ENCODE assay signal across 14 mouse cellular contexts in genomic region chr4:140951861-140952641, GRCm38 (mm10). TPM values are rescaled to one million over a fixed set of nuclear protein-coding genes. Genes with fewer than 3 reads are reported as not detected.
DNase-seq lines count a peak whose midpoint lies in the region; ATAC-seq and TF ChIP-seq lines count a peak whose summit lies in the region.
"Had no signal": no experiment of that assay in that cellular context is flagged by ENCODE, and none has a peak within 500 bp of the region (broad histone marks: within the 10 kb centered on the region; RNA-seq: fewer than 3 reads in every experiment).

No protein-coding gene starts in this region.

- H3K4me2 ChIP-seq in stomach, postnatal 0 days (replicated peaks; ENCODE audit: low read depth), result no peak overlapping the region
- no peak overlapping the region for H3K4me2 ChIP-seq in midbrain, embryonic 14.5 days (ENCODE audit: low read length)
- no peak overlapping the region for H3K4me2 ChIP-seq in midbrain, postnatal 0 days (ENCODE audit: low read depth, low read length, poor library complexity, severe bottlenecking)
- H3K4me2 ChIP-seq: heart, embryonic 13.5 days; liver, embryonic 13.5 days; midbrain, embryonic 15.5 days had no signal

- H3K4me1 ChIP-seq in stomach, postnatal 0 days (replicated peaks; ENCODE audit: control insufficient read depth, insufficient read depth), result no peaks in the 10 kb centered on the region
- peaks cover 5% of the 10 kb centered on the region for H3K4me1 ChIP-seq in midbrain, embryonic 14.5 days (ENCODE audit: control insufficient read depth, insufficient read depth, low read length)
- H3K4me1 ChIP-seq in midbrain, postnatal 0 days (ENCODE audit: insufficient read depth, low read length), result no peaks in the 10 kb centered on the region

- H3K4me3 ChIP-seq in layer of hippocampus, adult 2 months, result no peak overlapping the region
- H3K4me3 ChIP-seq in stomach, postnatal 0 days (ENCODE audit: low read depth, low read length), result no peak overlapping the region
- H3K4me3 ChIP-seq in midbrain, embryonic 14.5 days (replicated peaks; ENCODE audit: low read depth, low read length), result no peak overlapping the region
- no peak overlapping the region for H3K4me3 ChIP-seq in midbrain, postnatal 0 days (ENCODE audit: low read depth, low read length)
- H3K4me3 ChIP-seq: heart, embryonic 13.5 days; liver, embryonic 13.5 days; midbrain, embryonic 15.5 days had no signal

- no peak for TF ChIP-seq EP300 in stomach, postnatal 0 days (optimal IDR thresholded peaks at IDR 0.05)

- no peak overlapping the region for H3K9ac ChIP-seq in stomach, postnatal 0 days (ENCODE audit: low read length)
- H3K9ac ChIP-seq in midbrain, embryonic 14.5 days (replicated peaks; ENCODE audit: low read length), result no peak overlapping the region
- no peak overlapping the region for H3K9ac ChIP-seq in midbrain, postnatal 0 days (replicated peaks; ENCODE audit: low read length, poor library complexity, severe bottlenecking)
- H3K9ac ChIP-seq: heart, embryonic 13.5 days; liver, embryonic 13.5 days; midbrain, embryonic 15.5 days had no signal

- no peaks in the 10 kb centered on the region for H3K36me3 ChIP-seq in stomach, postnatal 0 days (ENCODE audit: control insufficient read depth, insufficient read depth, low read length)
- no peaks in the 10 kb centered on the region for H3K36me3 ChIP-seq in midbrain, embryonic 14.5 days (ENCODE audit: control insufficient read depth, insufficient read depth, low read length)
- no peaks in the 10 kb centered on the region for H3K36me3 ChIP-seq in midbrain, postnatal 0 days (ENCODE audit: insufficient read depth, low read length)
- H3K36me3 ChIP-seq: heart, embryonic 13.5 days; liver, embryonic 13.5 days; midbrain, embryonic 15.5 days had no signal

- 80% methylated on average over 18 of the region's 18 CpGs for WGBS in stomach, postnatal 0 days
- WGBS in midbrain, embryonic 14.5 days, result 92% methylated on average over 18 of the region's 18 CpGs
- 89% methylated on average over 18 of the region's 18 CpGs for WGBS in midbrain, postnatal 0 days

- DNase-seq in layer of hippocampus, adult 2 months (ENCODE audit: low spot score in 2 of 2), result no peak
- no peak for DNase-seq in layer of hippocampus, postnatal 36 days
- DNase-seq in stomach, postnatal 0 days (ENCODE audit: low spot score), result no peak
- no peak for DNase-seq in midbrain, embryonic 14.5 days
- DNase-seq in urinary bladder, adult 18-20 months (ENCODE audit: low spot score in 2 of 2), result no peak
- DNase-seq in midbrain, postnatal 0 days (ENCODE audit: low spot score), result no peak
- DNase-seq: cerebellum, postnatal 36 days; kidney, postnatal 14 days; liver, embryonic 13.5 days had no signal

- H3K9me3 ChIP-seq in stomach, postnatal 0 days (ENCODE audit: control insufficient read depth, low read length), result no peaks in the 10 kb centered on the region
- no peaks in the 10 kb centered on the region for H3K9me3 ChIP-seq in midbrain, embryonic 14.5 days (ENCODE audit: control insufficient read depth, low read length)
- no peaks in the 10 kb centered on the region for H3K9me3 ChIP-seq in midbrain, postnatal 0 days (ENCODE audit: low read length)
- H3K9me3 ChIP-seq: heart, embryonic 13.5 days; liver, embryonic 13.5 days; midbrain, embryonic 15.5 days had no signal

- ATAC-seq in CD4-positive, CD25-positive, alpha-beta regulatory T cell, adult 4 months, result peak; percentile 39
- ATAC-seq in megakaryocyte, adult 5-6 weeks (ENCODE audit: poor library complexity, severe bottlenecking), result peak; percentile 81
- peak; percentile 31; the same call in 1 of the 2 replicates for ATAC-seq in stomach, postnatal 0 days (ENCODE audit: low FRiP score, low TSS enrichment)
- no peak for ATAC-seq in midbrain, embryonic 14.5 days (ENCODE audit: low FRiP score, low TSS enrichment)
- no peak for ATAC-seq in midbrain, postnatal 0 days (ENCODE audit: low FRiP score)
- ATAC-seq: hindbrain, postnatal 0 days; midbrain, embryonic 15.5 days had no signal

- peak overlapping the region; percentile 43; the same call in 1 of the 2 replicates for H3K27ac ChIP-seq in layer of hippocampus, adult 2 months
- no peak overlapping the region for H3K27ac ChIP-seq in stomach, postnatal 0 days (replicated peaks)
- no peak overlapping the region for H3K27ac ChIP-seq in midbrain, embryonic 14.5 days (replicated peaks; ENCODE audit: low read depth, low read length)
- H3K27ac ChIP-seq in midbrain, postnatal 0 days (ENCODE audit: low read depth, low read length), result no peak overlapping the region
- H3K27ac ChIP-seq: heart, embryonic 13.5 days; hindbrain, postnatal 0 days; liver, embryonic 13.5 days; midbrain, embryonic 15.5 days had no signal

- no peaks in the 10 kb centered on the region for H3K27me3 ChIP-seq in stomach, postnatal 0 days (ENCODE audit: control insufficient read depth, insufficient read depth, low read length)
- no peaks in the 10 kb centered on the region for H3K27me3 ChIP-seq in midbrain, embryonic 14.5 days (ENCODE audit: control insufficient read depth, insufficient read depth, low read length)
- H3K27me3 ChIP-seq in midbrain, postnatal 0 days (ENCODE audit: insufficient read depth, low read length), result no peaks in the 10 kb centered on the region
- H3K27me3 ChIP-seq: midbrain, embryonic 15.5 days had no signal

- no peak for TF ChIP-seq CTCF in layer of hippocampus, adult 2 months (conservative IDR thresholded peaks at IDR 0.05)
- no peak for TF ChIP-seq CTCF in stomach, postnatal 0 days (IDR thresholded peaks at IDR 0.05; ENCODE audit: low read depth)
- no peak for TF ChIP-seq CTCF in midbrain, postnatal 0 days (IDR thresholded peaks at IDR 0.05)

RNA-seq across cellular contexts. Expression of gene Sdhb, which starts 9.0 kb away (rescaled TPM):
- total RNA-seq in layer of hippocampus, adult 2 months (2021), result 100 to 1,000 TPM; 170 to 183 TPM
- total RNA-seq in layer of hippocampus, postnatal 36 days (2021), result 100 to 1,000 TPM; 175 to 186 TPM
- 100 to 1,000 TPM; 250 to 293 TPM for polyA plus RNA-seq in CD4-positive, CD25-positive, alpha-beta regulatory T cell, adult 4 months (2017; shearing (Covaris generic))
- 182 and 183 TPM in 2 replicates for total RNA-seq in megakaryocyte, adult 5-6 weeks (2015)
- total RNA-seq in megakaryocyte, adult 5-6 weeks (2017), result 110 and 120 TPM in 2 replicates
- polyA plus RNA-seq in stomach, postnatal 0 days (2015; fragmentation: Nextera tagmentation; extraction: Ambion mirVana), result 374 and 382 TPM in 2 replicates
- 456 and 524 TPM in 2 replicates for polyA plus RNA-seq in midbrain, embryonic 14.5 days (2014; fragmentation: Nextera tagmentation; extraction: Ambion mirVana)
- 194 and 243 TPM in 2 replicates for total RNA-seq in midbrain, postnatal 0 days (2014; rRNA removed)
- 529 and 575 TPM in 2 replicates for polyA plus RNA-seq in midbrain, postnatal 0 days (2015; fragmentation: Nextera tagmentation; extraction: Ambion mirVana)

RNA-seq across cellular contexts. Expression of gene Atp13a2, which starts 34.6 kb away (rescaled TPM):
- total RNA-seq in layer of hippocampus, adult 2 months (2021), result 100 to 1,000 TPM; 155 to 162 TPM
- total RNA-seq in layer of hippocampus, postnatal 36 days (2021), result 100 to 1,000 TPM; 150 to 154 TPM
- 1 to 10 TPM; 4.0 to 5.9 TPM for polyA plus RNA-seq in CD4-positive, CD25-positive, alpha-beta regulatory T cell, adult 4 months (2017; shearing (Covaris generic))
- total RNA-seq in megakaryocyte, adult 5-6 weeks (2015), result 25.1 and 29.7 TPM in 2 replicates
- 37.2 and 43.5 TPM in 2 replicates for total RNA-seq in megakaryocyte, adult 5-6 weeks (2017)
- 14.4 and 15.9 TPM in 2 replicates for polyA plus RNA-seq in stomach, postnatal 0 days (2015; fragmentation: Nextera tagmentation; extraction: Ambion mirVana)
- 162 and 173 TPM in 2 replicates for polyA plus RNA-seq in midbrain, embryonic 14.5 days (2014; fragmentation: Nextera tagmentation; extraction: Ambion mirVana)
- total RNA-seq in midbrain, postnatal 0 days (2014; rRNA removed), result 379 and 419 TPM in 2 replicates
- 182 and 201 TPM in 2 replicates for polyA plus RNA-seq in midbrain, postnatal 0 days (2015; fragmentation: Nextera tagmentation; extraction: Ambion mirVana)

RNA-seq across cellular contexts. Expression of gene Padi2, which starts 45.9 kb away (rescaled TPM):
- total RNA-seq in layer of hippocampus, adult 2 months (2021), result 10 to 100 TPM; 20.2 to 26.5 TPM
- total RNA-seq in layer of hippocampus, postnatal 36 days (2021), result 10 to 100 TPM; 22.1 to 24.4 TPM
- polyA plus RNA-seq in CD4-positive, CD25-positive, alpha-beta regulatory T cell, adult 4 months (2017; shearing (Covaris generic)), result 10 to 100 TPM; 11.4 to 13.8 TPM
- total RNA-seq in megakaryocyte, adult 5-6 weeks (2015), result 53.2 and 54.0 TPM in 2 replicates
- 53.5 and 56.7 TPM in 2 replicates for total RNA-seq in megakaryocyte, adult 5-6 weeks (2017)
- polyA plus RNA-seq in stomach, postnatal 0 days (2015; fragmentation: Nextera tagmentation; extraction: Ambion mirVana), result 0.64 and 0.69 TPM in 2 replicates
- 1.1 and 1.7 TPM in 2 replicates for polyA plus RNA-seq in midbrain, embryonic 14.5 days (2014; fragmentation: Nextera tagmentation; extraction: Ambion mirVana)
- total RNA-seq in midbrain, postnatal 0 days (2014; rRNA removed), result 3.1 and 7.1 TPM in 2 replicates
- 2.7 and 3.3 TPM in 2 replicates for polyA plus RNA-seq in midbrain, postnatal 0 days (2015; fragmentation: Nextera tagmentation; extraction: Ambion mirVana)

RNA-seq across cellular contexts. Expression of gene Mfap2, which starts 58.2 kb away (rescaled TPM):
- 1 to 10 TPM; 4.5 to 6.9 TPM for total RNA-seq in layer of hippocampus, adult 2 months (2021)
- 1 to 10 TPM; 5.7 to 5.8 TPM for total RNA-seq in layer of hippocampus, postnatal 36 days (2021)
- polyA plus RNA-seq in CD4-positive, CD25-positive, alpha-beta regulatory T cell, adult 4 months (2017; shearing (Covaris generic)), result not detected
- not detected in 2 replicates for total RNA-seq in megakaryocyte, adult 5-6 weeks (2015)
- not detected in 2 replicates for total RNA-seq in megakaryocyte, adult 5-6 weeks (2017)
- 244 and 247 TPM in 2 replicates for polyA plus RNA-seq in stomach, postnatal 0 days (2015; fragmentation: Nextera tagmentation; extraction: Ambion mirVana)
- 142 and 169 TPM in 2 replicates for polyA plus RNA-seq in midbrain, embryonic 14.5 days (2014; fragmentation: Nextera tagmentation; extraction: Ambion mirVana)
- 19.5 and 32.4 TPM in 2 replicates for total RNA-seq in midbrain, postnatal 0 days (2014; rRNA removed)
- polyA plus RNA-seq in midbrain, postnatal 0 days (2015; fragmentation: Nextera tagmentation; extraction: Ambion mirVana), result 103 and 104 TPM in 2 replicates

Comparison
In these comparisons a context has a peak if more than half of its experiments do, and no peak if none do; other contexts are left out.
1. ATAC-seq: peak in CD4-positive, CD25-positive, alpha-beta regulatory T cell, adult 4 months (single experiment), megakaryocyte, adult 5-6 weeks (single experiment) and stomach, postnatal 0 days (single experiment); none in midbrain, embryonic 14.5 days (single experiment) and midbrain, postnatal 0 days (single experiment).